Mouse (Mus musculus) ES-Bruce4 (cell line): ENCODE data around the gene Gm20431.

Source experiments
- CTCF ChIP-seq: IDR thresholded peaks from one replicate; pipeline ENCODE4 v1.8.1; 2011; ENCODE audit warnings: low read depth, low read length
- POLR2A ChIP-seq: IDR thresholded peaks from one replicate; pipeline ENCODE4 v1.8.1; 2011; ENCODE audit warnings: low read length; ENCODE audit not compliant: insufficient read depth

- TF ChIP-seq CTCF (no peak), POLR2A (no peak)
Measured at GRCm38 (mm10) chr2:167634865-167635512, 26.3 kb downstream of the Gm20431 start.
